Mouse (Mus musculus): ENCODE data around the gene Fpr3. TPM values are rescaled to one million over a fixed set of nuclear protein-coding genes. Genes with fewer than 3 reads are reported as not detected.
A peak's percentile ranks its signal among the peaks of the same experiment; 100 is the strongest.

Gene Fpr3
- polyA plus RNA-seq, 1 experiment from 2014 or later, result not detected

- no peaks in the 10 kb centered on the region for H3K9me3 ChIP-seq (ENCODE audit: control insufficient read depth, low read length)
- no peak overlapping the region for H3K27ac ChIP-seq (replicated peaks; ENCODE audit: low read depth, low read length)
- WGBS, result 17% methylated on average over 55 of the region's 55 CpGs
- DNase-seq (ENCODE audit: low spot score) (peak; percentile 32), ATAC-seq (ENCODE audit: insufficient number of reproducible peaks, low FRiP score, low TSS enrichment, low read depth) (peak; percentile 26; the same call in 1 of the 2 replicates)
- no peak overlapping the region for H3K4me2 ChIP-seq (ENCODE audit: low read depth, severe bottlenecking)
- peaks cover 10% of the 10 kb centered on the region for H3K27me3 ChIP-seq (ENCODE audit: control insufficient read depth, insufficient read depth, low read length)
- peaks cover 1% of the 10 kb centered on the region for H3K4me1 ChIP-seq (ENCODE audit: control insufficient read depth, insufficient read depth, low read length)
- H3K9ac ChIP-seq (ENCODE audit: low read length), result no peak overlapping the region
- H3K4me3 ChIP-seq (ENCODE audit: low read depth, low read length), result no peak overlapping the region
- H3K36me3 ChIP-seq (ENCODE audit: control insufficient read depth, insufficient read depth, low read length), result no peaks in the 10 kb centered on the region
These were observed 37.5 kb upstream of the Fpr3 start for GRCm38 (mm10) chr17:17849906-17850712.

GRCm38 (mm10) chr17:17855064-17855838 lies 32.4 kb upstream of the Fpr3 start, which contains the start of gene Has1:
Gene Has1 (minus strand): TSS chr17:17855205.
- Histone ChIP-seq H3K4me1 (ENCODE audit: control insufficient read depth, insufficient read depth, low read length) (peaks cover 4% of the 10 kb centered on the region), H3K4me2 (ENCODE audit: low read depth, severe bottlenecking) (no peak within 1 kb of the TSS)

DNA sequence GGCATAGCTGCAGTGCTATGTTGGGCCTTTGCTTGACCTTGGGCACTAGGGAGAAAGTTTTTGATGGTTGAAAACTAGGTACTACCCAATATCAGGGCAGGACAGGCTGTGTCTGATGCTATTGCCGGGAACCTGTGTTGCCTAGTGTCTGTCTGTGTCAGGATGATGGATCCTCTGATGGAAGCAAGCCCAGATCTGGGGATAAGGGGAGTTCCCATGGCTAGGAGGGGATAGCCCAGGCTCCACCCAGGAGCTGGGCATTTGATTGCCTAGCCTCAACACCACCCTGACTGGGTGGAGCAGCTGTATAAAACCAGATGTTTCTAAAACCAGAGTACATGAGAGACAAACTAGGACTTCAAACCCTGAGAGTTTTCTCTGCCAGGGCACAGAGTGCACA lies 31.0 kb upstream of the Fpr3 start:
- Histone ChIP-seq H3K27ac (replicated peaks; ENCODE audit: low read depth, low read length) (no peak overlapping the region), H3K4me1 (ENCODE audit: control insufficient read depth, insufficient read depth, low read length) (peaks cover 4% of the 10 kb centered on the region), H3K36me3 (ENCODE audit: control insufficient read depth, insufficient read depth, low read length) (no peaks in the 10 kb centered on the region), H3K4me3 (ENCODE audit: low read depth, low read length) (no peak overlapping the region), H3K27me3 (ENCODE audit: control insufficient read depth, insufficient read depth, low read length) (no peaks in the 10 kb centered on the region), H3K9me3 (ENCODE audit: control insufficient read depth, low read length) (no peaks in the 10 kb centered on the region), H3K4me2 (ENCODE audit: low read depth, severe bottlenecking) (no peak overlapping the region), H3K9ac (ENCODE audit: low read length) (no peak overlapping the region)
- ATAC-seq (ENCODE audit: insufficient number of reproducible peaks, low FRiP score, low TSS enrichment, low read depth) (no peak), DNase-seq (ENCODE audit: low spot score) (no peak)
- 53% methylated on average over 1 of the region's 1 CpGs for whole genome bisulfite sequencing

More at GRCm38 (mm10) chr17:17855064-17855838, 32.4 kb upstream of the Fpr3 start, which contains the start of gene Has1:
- no peak within 1 kb of the TSS for H3K9ac ChIP-seq (ENCODE audit: low read length)
- H3K9me3 ChIP-seq (ENCODE audit: control insufficient read depth, low read length), result no peaks in the 10 kb centered on the region
- WGBS, result 34% methylated on average over 7 of the region's 8 CpGs
- H3K27ac ChIP-seq (replicated peaks; ENCODE audit: low read depth, low read length), result no peak within 1 kb of the TSS
- H3K27me3 ChIP-seq (ENCODE audit: control insufficient read depth, insufficient read depth, low read length), result no peaks in the 10 kb centered on the region
- H3K4me3 ChIP-seq (ENCODE audit: low read depth, low read length), result no peak within 1 kb of the TSS
- no peaks in the 10 kb centered on the region for H3K36me3 ChIP-seq (ENCODE audit: control insufficient read depth, insufficient read depth, low read length)
- DNase-seq (ENCODE audit: low spot score) (peak; percentile 21), ATAC-seq (ENCODE audit: insufficient number of reproducible peaks, low FRiP score, low TSS enrichment, low read depth) (peak; percentile 69)

GRCm38 (mm10) chr17:17857446-17857845 lies 30.2 kb upstream of the Fpr3 start:
- ATAC-seq (ENCODE audit: insufficient number of reproducible peaks, low FRiP score, low TSS enrichment, low read depth) (no peak), DNase-seq (ENCODE audit: low spot score) (no peak)
- Histone ChIP-seq H3K4me3 (ENCODE audit: low read depth, low read length) (no peak overlapping the region), H3K4me2 (ENCODE audit: low read depth, severe bottlenecking) (no peak overlapping the region), H3K9ac (ENCODE audit: low read length) (no peak overlapping the region), H3K27ac (replicated peaks; ENCODE audit: low read depth, low read length) (no peak overlapping the region), H3K4me1 (ENCODE audit: control insufficient read depth, insufficient read depth, low read length) (peaks cover 4% of the 10 kb centered on the region), H3K27me3 (ENCODE audit: control insufficient read depth, insufficient read depth, low read length) (no peaks in the 10 kb centered on the region), H3K36me3 (ENCODE audit: control insufficient read depth, insufficient read depth, low read length) (no peaks in the 10 kb centered on the region), H3K9me3 (ENCODE audit: control insufficient read depth, low read length) (no peaks in the 10 kb centered on the region)
- 100% methylated on average over 1 of the region's 1 CpGs for WGBS

- Histone ChIP-seq H3K4me3 (ENCODE audit: low read depth, low read length) (no peak overlapping the region), H3K9ac (ENCODE audit: low read length) (no peak overlapping the region), H3K27me3 (ENCODE audit: control insufficient read depth, insufficient read depth, low read length) (no peaks in the 10 kb centered on the region), H3K4me2 (ENCODE audit: low read depth, severe bottlenecking) (no peak overlapping the region), H3K9me3 (ENCODE audit: control insufficient read depth, low read length) (no peaks in the 10 kb centered on the region), H3K4me1 (ENCODE audit: control insufficient read depth, insufficient read depth, low read length) (peaks cover 2% of the 10 kb centered on the region), H3K36me3 (ENCODE audit: control insufficient read depth, insufficient read depth, low read length) (no peaks in the 10 kb centered on the region), H3K27ac (replicated peaks; ENCODE audit: low read depth, low read length) (no peak overlapping the region)
- 81% methylated on average over 3 of the region's 3 CpGs for WGBS
- ATAC-seq (ENCODE audit: insufficient number of reproducible peaks, low FRiP score, low TSS enrichment, low read depth) (no peak), DNase-seq (ENCODE audit: low spot score) (no peak)
These were observed 27.5 kb upstream of the Fpr3 start for GRCm38 (mm10) chr17:17860110-17860509.

DNA sequence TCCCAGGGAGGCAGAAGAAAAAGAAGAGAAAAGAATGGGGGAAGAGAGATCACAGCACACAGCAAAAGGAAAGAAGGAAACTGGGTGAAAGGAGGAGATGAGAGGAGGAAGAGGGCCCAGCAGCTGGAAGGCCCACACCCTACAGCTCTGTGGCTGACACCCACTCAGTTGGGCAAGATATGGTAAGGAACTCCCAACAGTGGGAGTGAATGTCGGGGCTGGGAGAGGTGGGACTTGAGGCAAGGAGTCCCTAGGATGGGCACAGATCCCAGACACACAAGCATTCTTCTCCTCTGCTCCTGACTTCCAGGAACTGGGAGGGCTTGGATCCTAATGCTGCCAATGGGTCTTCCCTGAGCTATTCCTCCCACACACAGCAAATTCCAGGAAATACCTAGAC lies 25.3 kb upstream of the Fpr3 start:
- DNase-seq (ENCODE audit: low spot score) (no peak), ATAC-seq (ENCODE audit: insufficient number of reproducible peaks, low FRiP score, low TSS enrichment, low read depth) (no peak)
- no peaks in the 10 kb centered on the region for H3K4me1 ChIP-seq (ENCODE audit: control insufficient read depth, insufficient read depth, low read length)
- H3K4me3 ChIP-seq (ENCODE audit: low read depth, low read length), result no peak overlapping the region
- no peak overlapping the region for H3K9ac ChIP-seq (ENCODE audit: low read length)
- WGBS, result 59% methylated on average over 1 of the region's 1 CpGs
- no peak overlapping the region for H3K4me2 ChIP-seq (ENCODE audit: low read depth, severe bottlenecking)
- no peaks in the 10 kb centered on the region for H3K9me3 ChIP-seq (ENCODE audit: control insufficient read depth, low read length)
- no peak overlapping the region for H3K27ac ChIP-seq (replicated peaks; ENCODE audit: low read depth, low read length)
- H3K36me3 ChIP-seq (ENCODE audit: control insufficient read depth, insufficient read depth, low read length), result no peaks in the 10 kb centered on the region
- no peaks in the 10 kb centered on the region for H3K27me3 ChIP-seq (ENCODE audit: control insufficient read depth, insufficient read depth, low read length)

DNA sequence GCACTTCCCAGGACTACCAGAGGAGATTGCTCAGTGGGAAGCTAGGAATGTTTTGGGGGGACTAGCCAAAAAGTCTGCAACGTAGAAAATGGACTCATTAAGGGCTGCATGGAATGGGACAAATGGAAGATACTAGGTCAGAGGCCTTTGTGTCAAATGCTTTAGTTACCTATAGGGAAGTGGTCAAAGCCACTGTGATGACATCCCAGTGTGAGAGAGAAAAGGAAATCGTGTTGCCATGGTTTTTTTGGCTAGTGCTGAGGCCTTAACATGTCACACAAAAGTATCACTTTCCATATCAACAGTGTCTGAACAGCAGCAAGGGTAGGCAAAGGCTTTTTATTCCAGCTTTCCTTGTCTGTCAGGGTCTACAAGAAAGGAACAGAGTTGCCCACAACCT lies 22.5 kb upstream of the Fpr3 start:
- H3K36me3 ChIP-seq (ENCODE audit: control insufficient read depth, insufficient read depth, low read length), result no peaks in the 10 kb centered on the region
- H3K9me3 ChIP-seq (ENCODE audit: control insufficient read depth, low read length), result no peaks in the 10 kb centered on the region
- WGBS, result 66% methylated on average over 2 of the region's 2 CpGs
- no peak overlapping the region for H3K9ac ChIP-seq (ENCODE audit: low read length)
- H3K27ac ChIP-seq (replicated peaks; ENCODE audit: low read depth, low read length), result no peak overlapping the region
- H3K4me2 ChIP-seq (ENCODE audit: low read depth, severe bottlenecking), result no peak overlapping the region
- DNase-seq (ENCODE audit: low spot score), result no peak
- H3K27me3 ChIP-seq (ENCODE audit: control insufficient read depth, insufficient read depth, low read length), result no peaks in the 10 kb centered on the region
- no peak for ATAC-seq (ENCODE audit: insufficient number of reproducible peaks, low FRiP score, low TSS enrichment, low read depth)
- no peak overlapping the region for H3K4me3 ChIP-seq (ENCODE audit: low read depth, low read length)
- H3K4me1 ChIP-seq (ENCODE audit: control insufficient read depth, insufficient read depth, low read length), result no peaks in the 10 kb centered on the region

- no peak overlapping the region for H3K27ac ChIP-seq (replicated peaks; ENCODE audit: low read depth, low read length)
- no peak for DNase-seq (ENCODE audit: low spot score)
- WGBS, result 89% methylated on average over 11 of the region's 11 CpGs
- no peak overlapping the region for H3K9ac ChIP-seq (ENCODE audit: low read length)
- H3K4me3 ChIP-seq (ENCODE audit: low read depth, low read length), result no peak overlapping the region
- H3K27me3 ChIP-seq (ENCODE audit: control insufficient read depth, insufficient read depth, low read length), result no peaks in the 10 kb centered on the region
- H3K36me3 ChIP-seq (ENCODE audit: control insufficient read depth, insufficient read depth, low read length), result no peaks in the 10 kb centered on the region
- no peaks in the 10 kb centered on the region for H3K4me1 ChIP-seq (ENCODE audit: control insufficient read depth, insufficient read depth, low read length)
- no peaks in the 10 kb centered on the region for H3K9me3 ChIP-seq (ENCODE audit: control insufficient read depth, low read length)
- no peak overlapping the region for H3K4me2 ChIP-seq (ENCODE audit: low read depth, severe bottlenecking)
- ATAC-seq (ENCODE audit: insufficient number of reproducible peaks, low FRiP score, low TSS enrichment, low read depth), result no peak
These were observed 20.7 kb upstream of the Fpr3 start for GRCm38 (mm10) chr17:17866801-17867469.

Data from limb, embryonic 11.5 days (tissue).